Mouse (Mus musculus): ENCODE measurements around the gene Sik2. TPM values are rescaled to one million over a fixed set of nuclear protein-coding genes. Genes with fewer than 3 reads are reported as not detected.

The Sik2 gene
- polyA plus RNA-seq, 1 experiment from 2014 or later = 12.5 TPM

DNA sequence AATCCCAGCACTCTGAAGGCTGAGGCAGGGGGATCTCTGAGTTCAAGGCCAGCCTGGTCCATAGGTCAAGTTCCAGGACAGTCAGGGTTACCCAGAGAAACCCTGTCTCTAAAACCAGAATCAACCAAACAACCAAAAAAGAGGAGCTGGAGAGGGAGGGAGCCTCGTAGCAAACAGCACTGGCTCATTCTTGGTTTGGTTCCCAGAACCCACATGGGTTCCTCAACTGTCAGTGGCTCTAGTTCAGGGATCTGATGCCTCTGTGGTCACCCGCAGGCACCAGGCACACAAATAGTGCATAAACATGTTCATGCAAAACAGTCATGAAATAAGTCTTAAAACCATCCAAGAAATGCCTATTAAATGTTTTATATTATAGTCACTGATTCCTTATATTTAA is 140.7 kb downstream of the Sik2 start:
- Histone ChIP-seq H3K27me3 (ENCODE audit: low read depth, poor library complexity, severe bottlenecking) (no peaks in the 10 kb centered on the region), H3K27ac (replicated peaks) (no peak overlapping the region), H3K36me3 (peaks cover 90% of the 10 kb centered on the region), H3K4me1 (no peaks in the 10 kb centered on the region), H3K9me3 (replicated peaks) (no peaks in the 10 kb centered on the region), H3K4me3 (no peak overlapping the region)
- WGBS = 94% methylated on average over 2 of the region's 2 CpGs
- DNase-seq (ENCODE audit: low spot score) = no peak

DNA sequence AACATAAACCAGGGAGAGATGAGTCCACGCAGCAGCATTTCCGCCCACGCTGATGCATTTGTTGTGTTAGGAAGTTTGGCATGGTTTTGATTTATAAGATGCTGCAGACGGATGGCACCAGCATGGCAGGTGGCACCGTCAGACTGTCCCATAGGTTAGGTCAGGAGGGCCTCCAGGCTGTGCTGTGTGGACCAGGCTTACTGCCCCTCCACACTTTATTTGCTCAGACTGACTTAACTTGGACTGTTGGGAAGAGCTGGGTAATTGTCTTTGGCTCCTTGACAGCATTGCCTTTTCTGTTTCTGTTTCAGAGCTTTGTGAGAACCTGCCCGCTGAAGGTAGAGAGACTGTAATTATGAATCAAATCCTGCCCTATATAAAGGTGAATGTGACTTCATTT is 141.9 kb downstream of the Sik2 start:
- no peak for DNase-seq (ENCODE audit: low spot score)
- Histone ChIP-seq H3K27ac (replicated peaks) (no peak overlapping the region), H3K27me3 (ENCODE audit: low read depth, poor library complexity, severe bottlenecking) (no peaks in the 10 kb centered on the region), H3K4me1 (no peaks in the 10 kb centered on the region), H3K4me3 (no peak overlapping the region), H3K36me3 (peaks cover 90% of the 10 kb centered on the region), H3K9me3 (replicated peaks) (no peaks in the 10 kb centered on the region)
- WGBS = 96% methylated on average over 6 of the region's 6 CpGs

DNA sequence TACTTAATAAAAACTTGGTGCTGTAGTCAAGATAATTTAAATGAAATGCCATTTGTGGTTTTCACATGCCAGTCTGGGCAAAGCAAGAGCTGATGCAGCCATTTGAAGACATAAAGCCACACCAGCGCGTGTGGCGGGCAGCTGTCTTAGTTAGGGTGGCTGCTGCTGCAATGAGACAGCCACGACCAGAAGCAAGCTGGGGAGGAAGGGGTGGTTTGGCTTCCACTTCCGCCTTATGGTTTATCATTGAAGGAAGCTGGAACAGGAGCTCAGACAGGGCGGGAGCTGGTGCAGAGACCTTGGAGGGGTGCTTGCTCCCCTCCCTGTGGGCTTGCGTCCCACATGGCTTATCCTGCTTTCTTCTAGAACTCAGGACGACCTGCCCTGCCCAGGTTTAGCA is 143.1 kb downstream of the Sik2 start:
- H3K4me1 ChIP-seq = no peaks in the 10 kb centered on the region
- 87% methylated on average over 8 of the region's 8 CpGs for WGBS
- no peak for DNase-seq (ENCODE audit: low spot score)
- no peaks in the 10 kb centered on the region for H3K27me3 ChIP-seq (ENCODE audit: low read depth, poor library complexity, severe bottlenecking)
- H3K9me3 ChIP-seq (replicated peaks) = no peaks in the 10 kb centered on the region
- H3K36me3 ChIP-seq = peaks cover 97% of the 10 kb centered on the region
- no peak overlapping the region for H3K27ac ChIP-seq (replicated peaks)
- H3K4me3 ChIP-seq = no peak overlapping the region

DNA sequence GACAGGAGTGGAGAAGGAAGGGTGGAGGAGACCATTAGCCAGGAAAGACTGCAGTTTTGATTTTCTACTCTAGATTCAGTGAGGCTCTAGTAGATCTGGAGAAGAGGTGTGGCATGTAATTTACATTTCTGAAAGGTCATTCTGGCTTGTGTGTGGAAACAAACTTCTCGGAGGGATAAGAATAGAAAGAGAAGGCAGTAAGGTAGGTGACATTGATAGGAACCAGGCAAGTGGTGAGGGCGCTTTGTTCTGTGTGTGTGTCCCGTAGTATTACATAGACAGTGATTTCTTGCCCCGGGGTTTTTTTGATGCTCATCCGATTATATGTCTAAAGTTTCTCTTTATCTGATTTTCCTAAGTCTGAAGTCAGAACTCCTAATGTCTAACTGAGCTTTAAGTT is 144.0 kb downstream of the Sik2 start:
- no peak for DNase-seq (ENCODE audit: low spot score)
- H3K27me3 ChIP-seq (ENCODE audit: low read depth, poor library complexity, severe bottlenecking) = no peaks in the 10 kb centered on the region
- no peaks in the 10 kb centered on the region for H3K9me3 ChIP-seq (replicated peaks)
- 92% methylated on average over 5 of the region's 5 CpGs for WGBS
- H3K4me1 ChIP-seq = no peaks in the 10 kb centered on the region
- peaks cover 97% of the 10 kb centered on the region for H3K36me3 ChIP-seq
- H3K4me3 ChIP-seq = no peak overlapping the region
- H3K27ac ChIP-seq (replicated peaks) = no peak overlapping the region

DNA sequence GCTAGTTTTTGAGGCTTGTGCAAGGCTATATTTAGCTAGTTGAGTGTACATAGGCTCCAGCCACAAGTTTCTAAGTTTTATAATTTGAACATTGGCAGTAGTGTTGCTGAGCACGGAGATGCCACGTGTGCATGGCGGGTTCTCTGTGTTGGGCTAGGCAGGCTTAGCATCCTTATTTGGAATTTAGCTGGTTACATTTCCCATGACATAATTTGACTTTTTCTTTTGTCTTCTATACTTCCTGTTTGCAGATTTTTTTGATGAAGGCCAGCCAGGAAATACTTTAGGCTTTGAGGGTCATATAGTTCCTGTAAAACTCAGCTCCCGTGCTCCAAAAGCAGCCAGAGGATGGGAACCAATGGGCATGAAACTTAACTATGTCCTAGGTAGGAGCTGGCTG is 145.0 kb downstream of the Sik2 start:
- H3K4me1 ChIP-seq = no peaks in the 10 kb centered on the region
- no peaks in the 10 kb centered on the region for H3K27me3 ChIP-seq (ENCODE audit: low read depth, poor library complexity, severe bottlenecking)
- no peaks in the 10 kb centered on the region for H3K9me3 ChIP-seq (replicated peaks)
- peaks cover 98% of the 10 kb centered on the region for H3K36me3 ChIP-seq
- WGBS = 96% methylated on average over 4 of the region's 4 CpGs
- no peak for DNase-seq (ENCODE audit: low spot score)
- no peak overlapping the region for H3K4me3 ChIP-seq
- H3K27ac ChIP-seq (replicated peaks) = no peak overlapping the region

DNA sequence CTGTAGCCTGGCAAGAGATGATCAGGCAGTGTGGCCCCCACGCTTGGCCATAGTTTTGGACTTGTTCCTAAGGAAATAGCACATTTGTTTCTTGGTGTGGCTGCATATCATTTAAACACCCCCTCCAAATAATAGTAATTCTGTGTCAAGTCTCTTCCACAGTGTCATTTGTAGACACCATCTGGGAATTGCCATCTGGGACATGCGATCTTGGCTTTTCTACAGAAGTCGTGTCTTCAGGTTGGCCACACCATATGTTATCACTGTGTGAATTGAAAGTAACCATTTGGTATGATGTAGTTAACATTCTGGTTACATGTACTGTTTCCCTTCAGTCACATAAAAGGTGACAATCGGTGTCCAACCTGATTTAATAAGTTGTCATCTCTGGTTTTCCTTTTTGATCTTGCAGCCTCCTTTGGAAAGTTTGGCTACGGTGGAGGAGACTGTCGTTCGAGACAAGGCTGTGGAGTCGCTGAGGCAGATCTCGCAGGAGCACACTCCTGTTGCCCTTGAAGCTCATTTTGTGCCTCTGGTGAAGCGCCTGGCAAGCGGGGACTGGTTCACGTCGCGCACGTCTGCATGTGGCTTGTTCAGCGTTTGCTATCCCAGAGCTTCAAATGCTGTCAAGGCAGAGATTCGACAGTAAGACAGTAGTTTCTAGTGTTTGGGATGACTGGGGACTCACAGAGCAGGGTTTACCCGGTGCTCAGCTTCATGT is 147.6 kb downstream of the Sik2 start:
- 95% methylated on average over 18 of the region's 18 CpGs for WGBS
- Histone ChIP-seq H3K4me3 (no peak overlapping the region), H3K27ac (replicated peaks) (no peak overlapping the region), H3K36me3 (peaks cover 75% of the 10 kb centered on the region), H3K9me3 (replicated peaks) (no peaks in the 10 kb centered on the region), H3K4me1 (peaks cover 13% of the 10 kb centered on the region), H3K27me3 (ENCODE audit: low read depth, poor library complexity, severe bottlenecking) (no peaks in the 10 kb centered on the region)
- DNase-seq (ENCODE audit: low spot score) = no peak

DNA sequence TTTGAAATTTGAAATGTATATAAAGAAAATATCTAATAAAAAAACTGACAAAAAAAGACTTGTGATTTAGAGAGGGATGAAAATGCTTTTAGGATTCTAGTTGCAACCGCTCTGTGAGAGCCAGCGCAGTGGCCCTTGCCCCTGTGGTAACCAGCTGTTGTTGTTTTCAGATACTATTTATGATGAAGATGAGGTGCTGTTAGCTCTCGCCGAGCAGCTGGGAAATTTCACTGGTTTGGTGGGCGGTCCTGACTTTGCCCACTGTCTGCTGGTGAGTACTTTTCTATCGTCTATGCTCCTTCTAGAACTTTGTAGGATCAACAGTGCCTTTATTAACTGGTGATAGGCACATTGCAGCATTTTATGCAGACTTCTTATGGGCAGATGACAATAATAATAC is 150.2 kb downstream of the Sik2 start:
- Histone ChIP-seq H3K36me3 (peaks cover 51% of the 10 kb centered on the region), H3K9me3 (replicated peaks) (no peaks in the 10 kb centered on the region), H3K4me3 (no peak overlapping the region), H3K27ac (replicated peaks) (no peak overlapping the region), H3K27me3 (ENCODE audit: low read depth, poor library complexity, severe bottlenecking) (no peaks in the 10 kb centered on the region), H3K4me1 (peaks cover 27% of the 10 kb centered on the region)
- WGBS = 91% methylated on average over 6 of the region's 6 CpGs
- no peak for DNase-seq (ENCODE audit: low spot score)

DNA sequence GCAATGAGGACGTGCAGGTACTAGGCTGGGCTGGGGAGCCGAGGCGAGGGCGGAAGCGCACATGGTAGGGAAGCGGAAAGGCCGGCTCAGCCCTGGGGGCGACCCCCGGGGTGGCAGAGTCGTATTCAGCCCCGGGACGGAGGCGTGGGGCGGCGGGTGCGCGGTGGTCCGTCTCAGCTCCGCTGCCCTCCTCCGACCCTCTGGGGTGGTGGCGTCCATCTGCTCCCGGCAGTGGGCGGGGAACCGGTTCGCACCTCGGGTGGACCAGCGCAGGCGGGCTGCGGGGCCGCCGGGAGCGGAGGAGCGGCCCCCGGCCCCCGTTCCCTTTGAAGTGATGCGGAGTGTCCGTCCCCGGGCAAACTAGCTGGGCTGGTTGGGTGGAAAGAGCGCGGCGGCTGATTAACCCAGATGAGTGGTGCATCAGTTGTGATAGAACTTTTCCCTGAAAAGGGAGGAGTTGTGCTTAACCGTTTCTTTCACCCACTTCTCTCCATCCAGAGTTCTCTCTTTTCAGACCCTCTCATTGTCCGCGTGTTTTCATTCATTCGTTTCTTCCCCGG is 151.7 kb downstream of the Sik2 start:
- H3K4me1 ChIP-seq = peaks cover 36% of the 10 kb centered on the region
- no peak for DNase-seq (ENCODE audit: low spot score)
- WGBS = under 1% methylated on average over 44 of the region's 46 CpGs

DNA sequence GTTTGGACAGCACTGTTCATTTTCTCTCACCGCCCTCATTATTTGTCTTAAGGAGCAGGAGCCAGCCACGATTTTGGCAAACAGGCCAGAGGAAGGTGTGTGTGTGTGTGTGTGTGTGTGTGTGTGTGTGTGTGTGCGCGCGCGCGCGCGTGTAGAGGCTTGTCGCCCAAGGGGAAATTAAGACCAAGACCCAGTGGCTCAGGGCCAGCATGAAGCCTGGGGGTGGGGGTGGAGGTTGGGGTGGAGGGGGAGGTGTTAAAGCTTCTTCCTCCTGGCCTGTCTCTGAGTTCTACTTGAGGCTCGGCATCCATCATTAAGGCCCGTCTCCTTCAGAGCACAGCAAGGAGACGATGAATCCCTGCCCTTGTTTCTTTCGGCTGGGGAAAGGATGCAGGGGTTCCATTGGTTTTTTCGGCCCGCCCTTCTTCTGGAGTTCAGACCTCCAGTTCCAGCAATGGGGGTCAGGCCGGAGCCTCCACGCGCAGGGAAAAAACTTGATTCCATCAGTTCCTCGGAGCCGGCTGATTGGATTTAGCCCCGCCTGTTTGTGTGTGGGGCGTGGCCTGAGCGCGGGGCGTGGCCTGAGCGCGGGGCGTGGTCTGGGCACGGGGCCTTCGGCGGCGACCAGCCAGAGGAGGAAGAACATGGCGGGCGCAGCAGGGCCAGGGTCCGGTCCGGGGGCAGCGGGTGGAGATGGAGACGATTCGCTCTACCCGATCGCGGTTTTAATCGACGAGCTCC is 152.4 kb downstream of the Sik2 start:
- peaks cover 30% of the 10 kb centered on the region for H3K36me3 ChIP-seq
- peaks cover 36% of the 10 kb centered on the region for H3K4me1 ChIP-seq
- peak overlapping the region; percentile 92 for H3K27ac ChIP-seq (replicated peaks)
- no peaks in the 10 kb centered on the region for H3K9me3 ChIP-seq (replicated peaks)
- WGBS = under 1% methylated on average over 45 of the region's 45 CpGs
- H3K27me3 ChIP-seq (ENCODE audit: low read depth, poor library complexity, severe bottlenecking) = no peaks in the 10 kb centered on the region
- peak overlapping the region; percentile 94 for H3K4me3 ChIP-seq
- DNase-seq (ENCODE audit: low spot score) = peak; percentile 95

More for the DNA sequence above, 151.7 kb downstream of the Sik2 start:
- H3K4me3 ChIP-seq = peak overlapping the region; percentile 94
- H3K27ac ChIP-seq (replicated peaks) = peak overlapping the region; percentile 92
- H3K36me3 ChIP-seq = peaks cover 36% of the 10 kb centered on the region
- H3K9me3 ChIP-seq (replicated peaks) = no peaks in the 10 kb centered on the region
- H3K27me3 ChIP-seq (ENCODE audit: low read depth, poor library complexity, severe bottlenecking) = no peaks in the 10 kb centered on the region

DNA sequence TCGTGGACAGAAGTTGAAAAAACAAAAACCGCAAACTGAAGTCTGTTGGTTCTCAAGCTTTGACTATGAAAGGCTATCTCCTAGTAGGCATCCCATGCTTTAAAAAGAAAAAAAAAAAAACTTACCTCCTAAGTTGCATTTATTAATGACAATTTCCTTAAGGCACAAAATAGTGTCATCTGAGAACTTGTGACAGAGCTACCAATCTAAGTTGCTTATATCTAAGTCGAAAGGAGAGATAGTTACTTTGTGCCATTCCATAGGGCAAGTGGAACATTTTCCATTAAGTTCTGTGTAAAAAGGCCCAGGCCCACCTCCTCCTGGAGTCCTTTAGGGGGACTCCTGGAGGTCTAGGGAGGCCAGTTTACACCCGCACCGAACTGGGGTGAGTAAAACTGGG is 153.1 kb downstream of the Sik2 start:
- no peaks in the 10 kb centered on the region; the same call in 1 of the 2 replicates for H3K27me3 ChIP-seq (ENCODE audit: low read depth, poor library complexity, severe bottlenecking)
- peaks cover 39% of the 10 kb centered on the region for H3K4me1 ChIP-seq
- 68% methylated on average over 5 of the region's 5 CpGs for WGBS
- peak overlapping the region; percentile 94 for H3K4me3 ChIP-seq
- H3K27ac ChIP-seq (replicated peaks) = peak overlapping the region; percentile 92
- H3K36me3 ChIP-seq = peaks cover 22% of the 10 kb centered on the region
- no peaks in the 10 kb centered on the region for H3K9me3 ChIP-seq (replicated peaks)
- DNase-seq (ENCODE audit: low spot score) = no peak

DNA sequence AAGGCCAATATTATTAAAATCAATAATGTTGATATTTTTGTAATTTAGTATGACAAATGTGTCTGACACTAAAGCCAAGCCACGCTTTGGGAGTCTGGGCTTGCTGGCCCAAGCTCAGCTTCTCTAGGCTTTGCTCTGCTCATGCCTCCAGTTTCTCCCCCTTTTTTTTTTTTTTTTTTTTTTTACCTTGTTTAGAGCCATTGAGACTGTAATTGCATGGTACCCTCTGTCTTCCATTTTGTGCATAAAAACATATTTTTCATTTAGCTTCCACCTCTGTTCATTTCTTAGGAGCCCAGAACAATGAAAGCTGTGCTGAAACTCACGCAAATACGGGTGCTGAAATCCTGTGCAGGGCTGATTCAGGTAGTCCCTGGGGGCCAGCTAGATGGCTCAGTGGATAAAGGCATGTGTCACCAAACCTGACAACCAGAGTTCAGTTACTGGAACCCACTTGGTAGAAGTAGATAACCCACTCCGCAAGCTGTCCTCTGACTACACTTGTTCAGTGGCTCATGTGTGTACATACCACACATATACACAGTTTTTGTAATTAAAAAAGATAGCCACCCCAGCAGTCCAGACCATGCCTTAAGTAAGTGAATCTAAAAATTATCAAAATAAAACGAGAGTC is 153.6 kb downstream of the Sik2 start:
- Histone ChIP-seq H3K27ac (replicated peaks) (no peak overlapping the region), H3K4me1 (peaks cover 44% of the 10 kb centered on the region), H3K27me3 (ENCODE audit: low read depth, poor library complexity, severe bottlenecking) (no peaks in the 10 kb centered on the region; the same call in 1 of the 2 replicates), H3K4me3 (no peak overlapping the region), H3K36me3 (peaks cover 17% of the 10 kb centered on the region), H3K9me3 (replicated peaks) (no peaks in the 10 kb centered on the region)
- no peak for DNase-seq (ENCODE audit: low spot score)
- 91% methylated on average over 5 of the region's 5 CpGs for WGBS

DNA sequence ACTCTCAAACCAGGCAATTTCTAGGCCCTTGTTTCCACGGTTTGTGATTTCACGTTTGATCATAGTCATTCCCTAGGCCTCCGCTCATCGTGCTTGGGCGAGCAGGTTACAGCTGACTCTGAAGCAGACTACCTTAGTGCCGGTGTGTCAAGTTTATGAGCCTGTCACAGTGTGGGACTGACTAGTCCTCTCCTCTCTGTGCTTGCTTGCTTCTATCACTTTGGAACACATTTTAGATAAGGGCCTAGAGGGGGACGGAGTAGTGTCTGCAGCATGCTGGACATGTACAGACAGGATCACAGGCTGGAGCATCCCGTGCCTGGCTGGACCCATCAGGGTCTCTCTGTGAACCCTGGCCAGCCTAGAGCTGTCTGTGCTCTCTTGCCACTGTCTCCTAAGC is 154.5 kb downstream of the Sik2 start:
- peaks cover 8% of the 10 kb centered on the region for H3K36me3 ChIP-seq
- H3K27me3 ChIP-seq (ENCODE audit: low read depth, poor library complexity, severe bottlenecking) = no peaks in the 10 kb centered on the region; the same call in 1 of the 2 replicates
- DNase-seq (ENCODE audit: low spot score) = no peak
- no peaks in the 10 kb centered on the region for H3K9me3 ChIP-seq (replicated peaks)
- H3K4me1 ChIP-seq = peaks cover 50% of the 10 kb centered on the region
- no peak overlapping the region for H3K4me3 ChIP-seq
- 82% methylated on average over 8 of the region's 8 CpGs for WGBS
- H3K27ac ChIP-seq (replicated peaks) = peak overlapping the region; percentile 55; the same call in 1 of the 2 replicates

All from midbrain, embryonic 10.5 days (tissue).